Mouse (Mus musculus) thymus, postnatal 4 days (tissue): Measurements from ENCODE around the gene Mzt1.
"Not testable (repeated sequence)": the region's sequence is repeated elsewhere in the genome, so short reads cannot be mapped to it uniquely, and the experiment has no call there.

ENCODE experiments used
- DNase-seq: peaks from one replicate; pipeline ENCODE4 v3.0.0; 2021

Mzt1 gene

DNA sequence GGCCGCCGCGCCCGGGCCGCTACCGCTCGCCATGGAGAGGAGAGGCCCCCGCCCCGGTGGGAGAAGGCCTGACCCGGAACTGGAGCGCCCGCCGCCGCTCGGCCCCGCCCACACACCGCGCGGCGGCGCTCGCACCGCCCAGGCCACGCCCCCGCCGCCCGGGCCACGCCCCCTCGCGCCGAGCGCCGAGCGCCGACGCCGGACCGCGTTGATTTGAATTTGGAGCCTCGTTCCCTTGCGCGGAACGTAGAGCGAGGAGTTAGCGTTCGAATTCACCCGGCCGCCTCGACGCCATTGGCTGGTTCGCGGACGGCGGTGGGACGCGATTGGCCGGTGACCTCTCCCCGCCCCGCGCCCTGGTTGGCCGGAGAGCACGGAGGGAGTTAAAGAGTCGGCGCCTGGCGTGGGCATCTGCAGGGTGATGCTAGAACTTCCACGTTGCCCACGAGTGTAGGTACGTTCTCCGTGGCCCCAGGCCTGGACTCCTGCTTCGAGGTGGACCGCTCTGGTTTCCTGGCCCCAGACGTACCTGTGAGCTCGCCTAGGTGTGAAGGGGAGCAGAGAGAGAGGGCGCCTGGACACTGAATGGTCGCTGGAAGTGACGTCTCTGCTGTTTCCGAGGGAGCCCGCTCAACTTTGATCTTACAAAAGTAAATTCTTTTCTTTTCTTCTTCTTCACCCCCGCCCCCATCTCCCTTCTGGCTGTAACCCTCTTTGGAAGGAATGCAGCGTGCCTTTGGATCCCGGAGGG lies at the start of gene Mzt1, which contains the start of gene Bora:
Gene Mzt1 (minus strand): TSS at position 104 of the 751 bp plus-strand sequence.
Gene Bora (plus strand): TSS at position 192 of the 751 bp plus-strand sequence.
- DNase-seq: peak; percentile 94

DNA sequence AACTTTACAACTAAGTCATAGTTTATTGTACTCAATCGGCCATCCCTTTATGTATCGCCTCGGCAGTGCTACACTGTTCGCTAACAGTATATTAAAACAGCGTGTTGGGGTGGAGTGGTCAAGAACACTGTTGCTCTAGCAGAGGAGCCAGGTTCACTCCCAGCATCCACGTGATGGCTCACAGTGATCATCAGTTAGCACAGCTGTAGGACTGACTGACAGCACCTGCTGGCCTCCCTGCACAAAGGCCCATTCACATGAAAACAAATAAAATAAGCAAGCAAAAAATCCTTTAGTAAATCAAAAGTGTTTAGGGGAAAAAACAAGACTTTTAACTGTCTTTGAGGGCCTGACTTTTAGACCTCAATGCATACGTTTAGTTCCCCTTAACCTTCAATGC lies 43.0 kb upstream of the Mzt1 start:
- DNase-seq: no peak

DNA sequence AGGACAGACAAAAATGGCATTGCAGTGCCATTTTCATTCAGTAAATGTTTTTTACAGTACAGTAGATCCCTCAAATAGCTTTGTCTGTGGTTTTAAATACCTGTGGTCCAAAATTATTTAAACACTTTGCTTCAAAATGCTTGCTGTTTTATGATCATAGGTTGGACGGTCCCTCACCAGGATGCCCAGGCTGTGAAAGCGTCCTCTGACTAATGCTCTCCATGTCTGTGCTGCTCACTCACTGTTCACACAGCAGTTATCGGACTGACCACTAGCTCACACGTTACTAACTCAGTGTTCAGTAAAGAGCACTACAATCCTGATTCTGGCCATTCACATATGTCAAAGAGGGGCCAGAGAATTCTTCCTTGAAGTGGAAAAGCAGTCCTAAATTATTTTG lies 25.2 kb upstream of the Mzt1 start:
- no peak for DNase-seq

DNA sequence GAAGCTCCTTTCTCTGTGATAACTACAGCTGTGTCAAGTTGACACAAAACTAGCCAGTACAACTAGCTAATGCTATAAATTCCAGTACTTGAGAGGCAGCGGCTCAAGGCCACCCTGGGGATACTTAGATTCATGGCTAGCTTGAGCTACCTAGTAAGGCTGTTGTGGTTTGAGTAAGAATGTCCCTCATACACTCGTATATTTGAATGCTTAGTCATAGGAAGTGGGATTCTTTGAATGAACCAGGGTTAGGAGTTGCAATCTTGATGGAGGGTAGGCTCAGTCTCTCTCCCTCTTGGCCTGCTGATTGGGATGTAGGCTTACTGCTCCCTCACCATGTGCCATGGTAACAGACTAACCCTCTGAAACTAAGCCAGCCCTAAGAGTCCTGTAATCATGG lies 17.2 kb upstream of the Mzt1 start:
- no peak for DNase-seq

DNA sequence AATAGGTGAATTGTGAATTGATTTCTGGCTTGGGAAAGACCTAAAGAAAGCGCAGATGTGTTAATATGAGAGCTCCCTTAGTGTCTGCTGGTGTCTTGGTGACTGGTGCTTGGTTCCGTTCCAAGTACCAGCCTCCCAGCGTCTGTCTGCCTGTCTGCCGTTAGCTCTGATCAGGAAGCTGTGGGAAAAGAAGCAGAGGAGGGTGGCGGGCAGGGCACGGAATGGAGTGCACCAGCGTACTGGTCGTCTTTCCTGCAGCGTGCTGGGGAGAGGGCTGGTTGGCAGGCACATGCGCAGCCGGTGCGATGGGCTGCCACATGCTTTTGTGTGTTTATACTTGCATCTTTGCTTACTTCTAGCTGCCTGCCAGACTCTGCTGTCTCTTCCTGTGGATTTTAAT lies 14.7 kb upstream of the Mzt1 start:
- DNase-seq: no peak

DNA sequence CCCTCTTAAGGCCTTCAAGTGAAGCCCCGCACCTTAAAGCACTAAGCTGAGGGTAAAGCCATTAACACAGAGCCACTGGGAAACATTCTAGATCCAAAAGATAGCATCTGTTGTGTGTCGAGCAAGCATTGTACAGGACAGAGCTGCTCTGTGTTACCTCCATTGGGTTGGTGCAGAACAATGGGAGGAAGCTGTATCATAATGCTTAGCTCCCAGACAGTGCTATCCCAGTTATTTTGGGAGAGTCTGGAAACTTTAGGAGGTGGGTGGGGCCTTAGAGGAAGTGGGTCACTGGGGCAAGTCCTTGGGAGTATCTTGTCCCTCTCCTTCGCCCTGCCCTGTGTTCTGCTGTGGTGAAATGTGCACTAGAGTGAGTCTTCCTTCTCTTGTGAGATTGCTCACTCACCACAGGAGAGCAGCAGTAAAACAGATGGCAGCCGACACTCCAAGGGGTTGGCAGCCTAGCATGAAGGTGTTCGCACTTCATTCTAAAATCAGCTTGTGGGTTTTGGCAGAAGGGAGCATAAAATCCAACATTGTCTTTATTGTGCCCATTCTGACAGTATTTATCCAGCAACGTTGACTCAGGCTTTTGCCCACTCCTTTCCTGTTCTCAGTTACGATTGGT lies 13.1 kb upstream of the Mzt1 start:
- no peak for DNase-seq

DNA sequence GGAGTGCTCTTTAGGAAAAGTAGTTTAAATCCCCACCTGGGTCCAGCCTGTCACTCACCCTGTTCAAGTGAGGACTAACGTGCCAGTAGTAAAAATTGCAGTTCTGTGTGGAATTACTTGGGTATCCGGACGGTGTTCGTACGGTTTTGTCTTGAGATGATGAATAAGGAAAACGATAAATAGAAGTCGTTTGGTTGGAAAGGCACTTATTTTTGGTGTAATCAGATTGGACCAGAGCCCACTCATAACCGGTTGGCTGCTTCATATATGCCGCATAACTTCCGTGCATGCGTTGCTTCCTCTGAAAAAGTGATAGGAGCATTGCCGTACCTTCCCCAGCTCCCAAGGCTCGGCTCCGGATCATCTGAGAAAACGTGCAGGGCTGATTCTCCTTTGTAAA lies 848 bp upstream of the Mzt1 start:
- peak; percentile 15 for DNase-seq

DNA sequence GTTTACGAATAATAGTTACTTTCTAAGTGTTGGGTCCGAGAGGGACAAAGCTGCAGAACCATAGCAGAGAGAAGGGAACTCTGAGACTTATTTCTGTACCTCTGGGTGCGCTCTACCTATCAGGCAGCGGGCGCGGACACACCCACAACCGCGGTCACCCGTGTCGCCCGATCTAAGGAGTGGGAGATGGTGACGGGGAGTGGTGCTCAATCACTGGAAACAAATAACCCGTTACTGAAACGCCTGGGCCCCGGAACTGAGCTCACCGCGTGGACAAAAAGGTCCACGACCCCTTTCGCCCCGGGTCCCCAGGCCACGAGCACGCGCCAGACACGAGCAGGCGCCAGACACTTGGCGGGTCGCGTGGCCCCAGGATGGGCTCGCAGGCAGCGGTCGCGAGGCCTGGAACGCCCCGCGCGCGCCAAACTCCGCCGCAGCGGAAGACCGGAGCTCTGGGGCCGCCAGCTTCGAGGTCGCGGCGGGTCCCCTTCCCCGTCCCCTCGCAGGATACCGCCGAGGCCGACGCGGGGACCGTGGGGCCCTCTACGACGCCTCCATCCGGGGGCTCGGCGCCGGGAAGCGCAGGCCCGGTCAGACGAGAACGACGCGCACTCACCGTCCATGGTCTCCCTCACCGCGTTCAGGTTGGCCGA lies 430 bp downstream of the Mzt1 start:
- DNase-seq: no peak

DNA sequence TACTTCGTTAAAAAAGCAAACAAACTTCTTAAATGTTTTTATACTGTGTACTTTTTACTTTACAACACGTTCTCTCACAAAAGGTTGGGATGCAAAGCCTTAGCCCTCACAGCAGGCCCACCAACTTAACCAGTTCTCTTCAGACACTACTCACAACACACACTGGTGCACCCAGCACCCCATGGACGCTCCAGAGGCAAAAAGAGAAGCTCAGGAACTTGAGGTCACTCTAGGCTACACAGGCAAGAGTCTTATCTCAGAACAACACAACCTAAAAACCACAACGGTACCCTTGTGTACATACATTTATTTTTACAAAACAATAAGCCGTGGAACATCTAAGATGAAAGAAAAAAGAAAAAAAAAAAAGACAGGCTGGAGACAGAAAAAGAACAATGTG lies 1.2 kb downstream of the Mzt1 start:
- DNase-seq: no peak

DNA sequence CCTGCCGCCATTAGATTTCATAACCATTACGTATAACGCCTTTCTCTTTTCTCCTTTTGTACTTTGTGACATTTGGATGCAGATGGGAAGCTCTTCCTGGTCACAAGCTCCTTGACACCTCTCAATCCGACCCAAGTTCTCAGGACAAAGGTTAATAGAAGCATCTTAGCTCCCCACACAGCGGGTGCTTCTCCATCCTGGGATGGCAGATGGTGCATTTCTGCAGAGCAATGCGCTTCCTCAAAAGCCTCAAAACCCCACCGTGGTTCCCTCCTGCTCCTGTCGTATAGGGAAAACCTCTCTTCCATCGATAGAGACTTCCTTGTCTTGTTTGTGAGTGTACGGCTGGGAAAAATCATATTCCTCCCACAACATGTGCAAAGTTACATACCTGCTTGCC lies 1.8 kb downstream of the Mzt1 start:
- no peak for DNase-seq

DNA sequence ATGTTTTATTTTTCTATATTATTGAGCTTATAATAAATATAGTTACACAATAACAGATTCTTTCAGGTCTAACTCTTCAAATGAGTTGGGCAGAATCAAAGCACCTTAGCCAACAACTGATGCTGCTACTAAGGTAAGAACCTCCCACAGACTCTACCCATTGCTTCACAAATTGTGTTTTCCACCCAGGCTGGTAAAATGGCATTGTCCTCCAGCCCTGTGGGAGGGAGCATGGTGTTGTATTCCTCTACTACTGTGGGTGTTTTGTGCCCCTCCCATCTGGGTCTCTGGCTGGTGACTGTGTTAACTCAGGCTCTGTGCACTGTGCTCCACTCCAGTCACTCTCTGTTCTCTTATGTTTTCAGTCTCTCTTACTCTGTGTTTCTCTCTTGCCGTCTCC lies 2.4 kb downstream of the Mzt1 start:
- DNase-seq: no peak

DNA sequence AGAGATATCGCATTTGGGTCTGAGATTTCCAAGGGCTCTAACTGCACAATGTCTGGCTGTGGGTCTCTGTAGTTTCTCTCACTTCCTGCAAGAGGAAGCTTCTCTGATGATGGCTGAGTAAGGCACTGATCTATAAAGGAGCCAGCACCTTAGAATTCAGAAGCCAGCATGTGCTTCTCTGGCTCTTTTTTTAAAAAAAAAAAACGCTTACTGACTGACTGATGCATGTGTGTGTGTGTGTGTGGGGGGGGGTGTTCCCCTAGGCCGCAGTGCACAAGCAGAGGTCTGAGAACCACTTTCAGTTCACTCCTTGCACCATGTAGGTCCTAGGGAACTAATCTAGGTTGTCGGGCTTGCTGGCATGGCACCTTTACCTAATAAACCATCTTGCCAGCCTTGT lies 4.5 kb downstream of the Mzt1 start:
- DNase-seq: peak; percentile 15

DNA sequence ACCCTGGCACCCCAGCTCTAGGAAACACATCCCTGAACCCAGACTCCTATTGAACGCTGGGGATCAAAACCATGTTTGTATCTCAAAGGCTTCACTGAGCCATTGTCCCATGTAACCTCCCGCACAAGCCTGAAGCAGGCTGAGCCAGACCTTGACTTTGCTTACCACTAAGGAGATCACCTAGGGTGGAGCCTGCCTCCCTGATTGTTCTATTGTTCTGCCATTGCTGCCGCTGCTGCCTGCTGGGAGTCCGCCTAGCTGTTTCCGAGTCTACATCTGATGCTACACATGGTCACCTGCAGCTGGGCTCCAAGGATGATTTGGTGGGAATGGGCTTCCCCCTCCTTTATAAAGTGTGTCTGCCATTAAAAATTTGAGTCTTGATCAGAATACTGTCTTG lies 6.6 kb downstream of the Mzt1 start:
- DNase-seq: not testable (repeated sequence)

DNA sequence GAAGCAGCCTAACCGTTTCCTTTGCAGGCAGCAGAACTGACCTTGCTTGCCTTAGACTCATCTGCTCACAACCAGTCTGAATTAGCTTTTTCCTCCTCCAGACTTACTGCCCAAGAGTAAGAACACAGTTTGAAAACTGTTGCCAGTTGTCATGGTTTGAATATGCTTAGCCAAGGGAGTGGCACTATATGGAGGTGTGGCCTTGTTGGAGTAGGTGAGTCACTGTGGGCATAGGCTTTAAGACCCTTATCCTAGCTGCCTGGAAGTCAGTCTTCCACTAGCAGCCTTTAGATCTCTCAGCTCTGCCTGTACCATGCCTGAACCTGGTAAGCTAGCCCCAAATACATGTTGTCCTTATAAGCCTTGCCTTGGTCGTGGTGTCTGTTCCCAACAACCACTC lies 8.2 kb downstream of the Mzt1 start:
- DNase-seq: no peak

DNA sequence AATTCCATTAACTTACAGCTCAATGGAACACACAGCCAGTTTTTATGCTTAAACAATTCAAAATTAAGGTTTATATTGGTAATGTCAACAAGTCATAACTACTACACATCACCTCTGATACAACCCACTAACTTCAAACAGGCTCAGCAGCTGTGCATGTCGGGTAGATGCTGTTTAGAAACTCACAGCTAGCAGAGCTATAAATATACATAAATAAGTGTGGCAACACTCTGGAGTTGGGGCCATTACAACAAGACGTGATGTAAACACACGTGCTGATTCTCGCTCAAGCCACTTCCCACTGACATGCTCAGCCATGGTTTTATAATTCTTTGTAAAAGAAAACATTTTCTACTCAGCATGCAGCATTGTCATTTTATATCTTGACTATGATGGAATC lies 9.9 kb downstream of the Mzt1 start:
- DNase-seq: no peak

DNA sequence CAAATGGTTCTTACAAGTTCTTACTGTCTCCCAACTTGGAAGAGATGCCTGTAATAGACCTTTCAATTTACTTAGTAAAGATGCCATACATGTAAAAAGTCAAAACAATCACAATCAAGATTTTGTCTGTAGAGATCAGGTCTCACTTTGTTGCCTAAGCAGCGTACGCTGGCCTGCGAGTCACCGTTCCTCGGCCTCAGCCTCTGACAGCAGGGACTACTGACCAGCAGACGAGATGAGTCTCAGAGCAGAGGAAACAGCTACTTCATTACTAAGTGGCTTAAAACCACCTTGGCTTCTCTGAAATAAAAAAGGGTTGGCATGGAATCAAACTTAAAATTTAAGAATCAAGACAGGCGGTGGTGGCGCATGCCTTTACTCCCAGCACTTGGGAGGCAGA lies 11.1 kb downstream of the Mzt1 start:
- not testable (repeated sequence) for DNase-seq

DNA sequence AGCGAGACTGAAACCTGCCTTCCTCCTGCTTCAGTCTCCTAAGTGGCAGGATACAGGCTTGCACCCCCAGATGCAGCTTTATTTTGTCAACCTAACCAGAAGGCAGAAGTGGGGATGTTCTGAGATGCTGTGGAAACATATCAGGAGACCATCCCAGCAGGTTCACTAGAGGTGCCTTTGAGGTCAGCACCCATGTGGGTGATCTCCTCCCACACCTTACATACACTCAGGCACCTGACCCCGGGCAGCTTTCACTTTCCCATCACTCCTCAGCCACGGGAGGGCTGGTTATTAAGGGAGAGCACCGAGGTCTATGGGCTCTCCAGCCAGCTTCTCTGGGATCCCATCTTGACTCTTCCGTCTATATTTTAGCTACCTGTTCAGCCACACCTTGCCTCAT lies 13.3 kb downstream of the Mzt1 start:
- DNase-seq: no peak

DNA sequence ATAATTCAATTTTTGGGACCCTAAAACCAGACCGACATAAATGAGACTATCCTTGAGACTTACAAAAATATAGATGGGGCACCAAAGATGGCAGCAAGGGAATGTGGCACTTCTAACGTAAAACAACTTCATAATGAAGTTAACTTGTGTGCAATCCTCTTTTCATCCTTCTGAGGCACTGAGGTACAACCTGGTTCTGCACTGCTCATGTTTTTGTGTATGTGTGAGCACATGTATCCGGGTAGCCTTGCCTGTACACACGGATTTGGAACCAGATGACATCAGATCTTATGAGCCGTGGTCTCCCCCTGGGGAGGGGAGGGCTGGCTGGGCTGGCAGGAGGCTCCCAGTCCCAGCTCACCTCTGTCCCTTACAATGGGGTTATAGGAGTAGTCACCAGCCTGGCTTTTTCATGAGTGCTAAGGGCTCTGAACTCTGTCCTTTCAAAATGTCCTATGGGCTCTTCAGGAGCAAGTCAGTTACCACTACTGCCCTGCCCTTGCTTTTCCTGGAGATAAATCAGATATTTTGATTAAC lies 14.5 kb downstream of the Mzt1 start:
- DNase-seq: no peak

DNA sequence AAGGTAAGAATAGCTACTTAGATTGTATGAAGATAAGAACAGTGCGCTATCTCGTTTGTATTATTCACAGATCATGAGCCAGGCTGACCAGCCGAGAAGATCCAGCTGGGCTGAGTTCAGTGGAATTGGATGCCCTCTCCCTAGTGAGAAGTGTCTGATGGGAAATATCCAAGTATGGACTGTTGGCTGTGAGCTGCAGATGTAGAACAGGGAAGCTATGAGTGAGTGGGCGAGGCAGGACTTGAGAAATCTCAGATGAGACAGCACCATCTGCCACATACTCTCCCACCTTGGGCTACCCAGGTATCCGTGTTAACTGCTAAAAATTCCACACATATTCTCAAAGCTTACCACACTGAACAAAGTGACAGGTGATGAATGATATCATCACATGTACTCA lies 15.9 kb downstream of the Mzt1 start:
- DNase-seq: no peak

DNA sequence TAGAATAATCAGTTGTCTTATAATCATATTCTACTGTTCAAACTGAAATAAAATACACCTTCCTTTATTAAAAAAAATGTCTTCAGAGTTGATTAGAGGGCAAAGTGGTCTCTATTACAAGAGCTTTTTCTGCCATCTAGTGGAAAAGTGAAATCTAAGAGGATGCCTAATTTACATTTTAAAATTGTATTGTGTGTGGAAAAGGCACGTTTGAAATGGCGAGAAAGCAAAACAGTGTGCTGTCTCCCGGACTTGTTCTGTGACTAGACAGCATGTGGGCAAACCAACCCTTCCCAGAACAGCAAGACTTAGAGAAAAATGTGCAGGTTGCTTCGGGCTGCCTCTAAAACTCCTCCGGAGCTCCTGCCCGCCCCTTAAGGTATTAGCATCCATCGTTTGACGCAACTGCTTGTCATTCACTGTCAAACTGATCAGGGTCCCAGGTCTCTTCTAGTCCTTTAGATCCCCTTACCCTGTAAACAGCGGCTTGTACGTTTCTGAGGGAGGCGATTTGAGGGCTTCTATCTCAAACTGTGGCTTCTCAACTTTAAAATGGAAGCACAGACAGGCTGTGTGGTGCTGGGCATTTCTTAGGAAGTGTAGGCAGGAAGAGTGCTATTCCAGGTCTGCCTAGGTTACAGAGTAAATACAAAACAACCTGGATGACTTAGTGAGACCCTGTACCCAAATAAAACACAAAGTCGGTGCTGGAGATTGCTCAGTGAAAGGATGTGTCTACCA lies 23.4 kb downstream of the Mzt1 start:
- DNase-seq: no peak

DNA sequence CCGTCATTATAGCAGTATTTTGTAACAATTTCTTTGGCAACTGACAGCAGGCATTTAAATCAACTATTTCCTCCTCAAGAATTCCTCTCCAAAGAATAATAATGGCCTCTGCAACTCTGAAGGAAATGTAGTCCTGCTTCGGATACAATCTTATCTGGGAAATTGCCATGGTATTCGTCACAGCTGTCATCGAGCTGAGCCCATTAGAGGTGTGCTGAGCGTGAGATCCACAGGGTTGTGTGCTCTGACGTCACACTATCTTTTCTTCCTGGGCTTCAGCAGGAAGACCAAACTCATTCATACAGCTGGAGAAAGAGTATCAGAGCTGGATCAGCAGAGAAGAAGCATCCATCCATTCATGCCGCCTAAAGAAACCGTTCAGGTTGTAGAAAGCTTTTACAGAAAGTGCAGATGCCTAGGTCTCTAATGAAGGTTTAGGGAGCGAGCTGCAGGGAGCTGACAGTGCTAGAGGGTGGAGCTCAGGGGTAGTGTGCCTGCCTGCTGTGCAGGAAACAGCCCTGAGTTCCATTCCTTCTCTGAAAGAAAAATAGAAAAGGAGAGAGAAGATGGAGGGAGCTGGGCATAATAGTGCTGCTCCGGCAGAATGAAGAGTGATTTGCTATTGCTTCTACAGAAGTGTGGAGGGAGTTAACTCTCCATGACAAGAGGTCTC lies 26.7 kb downstream of the Mzt1 start:
- DNase-seq: no peak

DNA sequence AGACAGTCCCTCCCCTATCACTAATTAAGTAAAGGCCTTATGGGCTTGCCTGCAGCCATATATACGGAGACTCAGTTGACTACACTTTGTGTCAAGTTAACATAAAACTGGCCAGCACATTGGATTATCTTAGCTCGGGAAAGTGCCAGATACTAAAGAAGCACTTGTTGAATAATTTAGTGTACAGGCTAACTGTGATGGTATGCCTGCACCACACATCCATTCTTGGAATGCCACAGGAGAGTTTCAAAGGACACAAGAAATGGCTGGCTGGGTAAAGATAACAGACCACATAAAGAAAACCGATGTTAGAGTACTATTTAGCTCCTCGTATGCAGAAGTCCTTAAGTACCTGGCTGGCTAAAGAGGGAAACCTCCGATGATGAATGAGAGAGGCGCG lies 27.2 kb downstream of the Mzt1 start:
- no peak for DNase-seq

DNA sequence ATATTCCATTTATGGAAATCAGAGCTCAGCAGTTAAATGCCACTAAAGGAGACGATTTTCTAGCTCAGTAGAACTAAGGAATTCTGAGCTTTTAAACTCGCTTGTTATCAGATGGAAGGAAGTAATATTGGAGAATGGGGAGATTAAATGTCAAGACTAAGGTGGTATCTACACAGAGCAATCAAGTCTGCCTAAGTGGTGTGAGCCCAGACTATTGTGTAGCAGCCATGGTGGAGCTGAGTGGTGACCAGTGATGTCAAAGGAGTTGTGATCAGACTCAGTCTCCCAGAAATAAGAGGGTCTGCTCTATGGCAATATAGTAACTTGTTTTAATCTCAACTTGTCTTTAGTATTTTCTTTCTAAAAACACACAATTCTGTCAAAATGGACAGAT lies 35.0 kb downstream of the Mzt1 start:
- no peak for DNase-seq
